Mouse (Mus musculus) myocyte (in vitro differentiated cells): Measurements from ENCODE around the gene Poldip3. TPM values are rescaled to one million over a fixed set of nuclear protein-coding genes. Genes with fewer than 3 reads are reported as not detected.

Experiments
- H3K27me3 ChIP-seq: one replicate; pipeline ENCODE4 v1.6.1; 2011; ENCODE audit not compliant: control insufficient read depth, insufficient read depth, insufficient read length
- H3K36me3 ChIP-seq: one replicate; pipeline ENCODE4 v1.6.1; 2011; ENCODE audit not compliant: control insufficient read depth, insufficient read depth
- H3K4me2 ChIP-seq: one replicate; pipeline ENCODE4 v1.6.1; 2011; ENCODE audit warnings: low read depth, control low read depth
- H3K4me3 ChIP-seq: one replicate; pipeline ENCODE4 v1.5.1; 2011; ENCODE audit warnings: mild to moderate bottlenecking, control low read depth, moderate library complexity
- H3K79me2 ChIP-seq: one replicate; pipeline ENCODE4 v1.6.1; 2011; ENCODE audit not compliant: control insufficient read depth, insufficient read depth
- H3ac ChIP-seq: one replicate; pipeline ENCODE4 v1.6.1; 2011; ENCODE audit not compliant: control insufficient read depth, insufficient read length
- CEBPB ChIP-seq: IDR thresholded peaks from 2 replicates; pipeline ENCODE4 v1.6.1; 2011; ENCODE audit warnings: mild to moderate bottlenecking, moderate library complexity; ENCODE audit not compliant: poor library complexity, insufficient read depth, severe bottlenecking
- E2F4 ChIP-seq: IDR thresholded peaks from one replicate; pipeline ENCODE4 v1.6.1; 2011; ENCODE audit warnings: mild to moderate bottlenecking, control low read depth, moderate library complexity; ENCODE audit not compliant: insufficient read depth
- MAX ChIP-seq: IDR thresholded peaks from one replicate; pipeline ENCODE4 v1.6.1; 2011; ENCODE audit warnings: low read depth, mild to moderate bottlenecking, control low read depth
- MYOD1 ChIP-seq, 3 experiments: IDR thresholded peaks; one replicate each; pipeline ENCODE4 v1.6.1; 2011; ENCODE audit warnings: control low read depth in 2 of 3, low read depth in 2 of 3, mild to moderate bottlenecking in 2 of 3, moderate library complexity in 1 of 3; ENCODE audit not compliant: insufficient read length in 2 of 3, control insufficient read depth in 1 of 3
- MYOG ChIP-seq, 3 experiments: IDR thresholded peaks; one replicate each; pipeline ENCODE4 v1.6.1; 2011; ENCODE audit warnings: control low read depth in 2 of 3, low read depth in 2 of 3, mild to moderate bottlenecking in 2 of 3; ENCODE audit not compliant: insufficient read length in 2 of 3, control insufficient read depth in 1 of 3, insufficient read depth in 1 of 3
- POLR2A ChIP-seq: IDR thresholded peaks from one replicate; pipeline ENCODE4 v1.6.1; 2011; ENCODE audit warnings: low read depth, mild to moderate bottlenecking, control low read depth, moderate library complexity; ENCODE audit not compliant: insufficient read length
- POLR2AphosphoS2 ChIP-seq: IDR thresholded peaks from one replicate; pipeline ENCODE4 v1.6.1; 2011; ENCODE audit warnings: low read depth, control low read depth; ENCODE audit not compliant: insufficient read length
- REST ChIP-seq: IDR thresholded peaks from one replicate; pipeline ENCODE4 v1.6.1; 2011; ENCODE audit warnings: mild to moderate bottlenecking, control low read depth, moderate library complexity; ENCODE audit not compliant: insufficient read depth, insufficient read length
- SRF ChIP-seq: IDR thresholded peaks from one replicate; pipeline ENCODE4 v1.6.1; 2011; ENCODE audit warnings: low read depth; ENCODE audit not compliant: control insufficient read depth, insufficient read length
- TCF12 ChIP-seq: IDR thresholded peaks from one replicate; pipeline ENCODE4 v1.6.1; 2011; ENCODE audit warnings: mild to moderate bottlenecking, control low read depth; ENCODE audit not compliant: poor library complexity, insufficient read depth, severe bottlenecking
- TCF3 ChIP-seq: IDR thresholded peaks from one replicate; pipeline ENCODE4 v1.6.1; 2011; ENCODE audit warnings: low read depth, control low read depth; ENCODE audit not compliant: insufficient read length
- USF1 ChIP-seq: IDR thresholded peaks from one replicate; pipeline ENCODE4 v1.6.1; 2011; ENCODE audit warnings: low read depth, mild to moderate bottlenecking, control low read depth, moderate library complexity
- polyA plus RNA-seq: library from polyadenylated mRNA; unstranded; fragments of >200 nt; fragmentation: generic; extraction: Trizol; gene quantifications from one replicate; pipeline ENCODE4 v1.2.1, GENCODE M21; 2012; ENCODE audit warnings: missing spikeins

Gene Poldip3
- polyA plus RNA-seq, 1 experiment: 85.9 TPM

GRCm38 (mm10) chr15:83085901-83086300 lies 63.3 kb downstream of the Poldip3 start:
- H3K36me3 ChIP-seq: no peaks in the 10 kb centered on the region
- H3K4me3 ChIP-seq: no peak overlapping the region
- TF ChIP-seq USF1 (no peak), CEBPB (no peak), REST (no peak), E2F4 (no peak), MAX (no peak), TCF3 (no peak), POLR2AphosphoS2 (no peak), MYOG (IDR thresholded peaks at IDR 0.05; ENCODE audit: control insufficient read depth in 1 of 3, insufficient read depth in 1 of 3, insufficient read length in 2 of 3, low read depth in 2 of 3) (no peak), MYOD1 (IDR thresholded peaks at IDR 0.05; ENCODE audit: control insufficient read depth in 1 of 3, insufficient read length in 2 of 3, low read depth in 2 of 3) (no peak)
- H3K4me2 ChIP-seq: no peak overlapping the region
- H3K79me2 ChIP-seq: no peaks in the 10 kb centered on the region
- no peak overlapping the region for H3ac ChIP-seq
- H3K27me3 ChIP-seq: peaks cover 37% of the 10 kb centered on the region

- H3K27me3 ChIP-seq: peaks cover 32% of the 10 kb centered on the region
- no peak for TF ChIP-seq TCF12
- no peak for TF ChIP-seq MAX
- TF ChIP-seq POLR2AphosphoS2: no peak
- no peak for TF ChIP-seq TCF3
- TF ChIP-seq USF1: no peak
- TF ChIP-seq E2F4: no peak
- TF ChIP-seq MYOD1 (IDR thresholded peaks at IDR 0.05; ENCODE audit: control insufficient read depth in 1 of 3, insufficient read length in 2 of 3, low read depth in 2 of 3): no peak
- TF ChIP-seq CEBPB: no peak
- TF ChIP-seq MYOG (IDR thresholded peaks at IDR 0.05; ENCODE audit: control insufficient read depth in 1 of 3, insufficient read depth in 1 of 3, insufficient read length in 2 of 3, low read depth in 2 of 3): no peak
- TF ChIP-seq POLR2A: no peak
- no peak overlapping the region for H3K4me2 ChIP-seq
- H3K79me2 ChIP-seq: no peaks in the 10 kb centered on the region
- no peak overlapping the region for H3K4me3 ChIP-seq
- H3ac ChIP-seq: no peak overlapping the region
- no peaks in the 10 kb centered on the region for H3K36me3 ChIP-seq
Observed at GRCm38 (mm10) chr15:83084022-83084640, 65.1 kb downstream of the Poldip3 start.

GRCm38 (mm10) chr15:83083530-83083929 lies 65.7 kb downstream of the Poldip3 start:
- H3ac ChIP-seq: no peak overlapping the region
- no peaks in the 10 kb centered on the region for H3K36me3 ChIP-seq
- H3K4me2 ChIP-seq: no peak overlapping the region
- H3K27me3 ChIP-seq: peaks cover 36% of the 10 kb centered on the region
- no peak overlapping the region for H3K4me3 ChIP-seq
- no peaks in the 10 kb centered on the region for H3K79me2 ChIP-seq
- no peak for TF ChIP-seq MYOG (IDR thresholded peaks at IDR 0.05; ENCODE audit: control insufficient read depth in 1 of 3, insufficient read depth in 1 of 3, insufficient read length in 2 of 3, low read depth in 2 of 3)
- no peak for TF ChIP-seq MYOD1 (IDR thresholded peaks at IDR 0.05; ENCODE audit: control insufficient read depth in 1 of 3, insufficient read length in 2 of 3, low read depth in 2 of 3)
- TF ChIP-seq POLR2A: no peak
- TF ChIP-seq SRF: no peak
- no peak for TF ChIP-seq TCF12
- no peak for TF ChIP-seq REST
- no peak for TF ChIP-seq MAX
- TF ChIP-seq E2F4: no peak
- no peak for TF ChIP-seq TCF3
- no peak for TF ChIP-seq POLR2AphosphoS2
- no peak for TF ChIP-seq CEBPB
- TF ChIP-seq USF1: no peak

Other genes with a start within 250 kb of the Poldip3 start
- gene Tcf20, start 161.5 kb downstream of the Poldip3 start, polyA plus RNA-seq: 11.1 TPM
- gene Nfam1, start 116.1 kb downstream of the Poldip3 start, polyA plus RNA-seq: not detected
- gene Serhl, start 59.9 kb downstream of the Poldip3 start, polyA plus RNA-seq: 33.7 TPM
- 172 TPM for gene Rrp7a, start 26.6 kb downstream of the Poldip3 start, polyA plus RNA-seq
- 707 TPM for gene Cyb5r3, start 23.2 kb upstream of the Poldip3 start, polyA plus RNA-seq
- 28.4 TPM for gene A4galt, start 102.4 kb upstream of the Poldip3 start, polyA plus RNA-seq
- gene Arfgap3, start 200.9 kb upstream of the Poldip3 start, polyA plus RNA-seq: 45.3 TPM